Mouse (Mus musculus): ENCODE results near the gene Hoxd13. TPM values are rescaled to one million over a fixed set of nuclear protein-coding genes. Genes with fewer than 3 reads are reported as not detected.
A peak's percentile ranks its signal among the peaks of the same experiment; 100 is the strongest.

Gene Hoxd13
- polyA plus RNA-seq, 1 experiment from 2014 or later, result not detected

DNA sequence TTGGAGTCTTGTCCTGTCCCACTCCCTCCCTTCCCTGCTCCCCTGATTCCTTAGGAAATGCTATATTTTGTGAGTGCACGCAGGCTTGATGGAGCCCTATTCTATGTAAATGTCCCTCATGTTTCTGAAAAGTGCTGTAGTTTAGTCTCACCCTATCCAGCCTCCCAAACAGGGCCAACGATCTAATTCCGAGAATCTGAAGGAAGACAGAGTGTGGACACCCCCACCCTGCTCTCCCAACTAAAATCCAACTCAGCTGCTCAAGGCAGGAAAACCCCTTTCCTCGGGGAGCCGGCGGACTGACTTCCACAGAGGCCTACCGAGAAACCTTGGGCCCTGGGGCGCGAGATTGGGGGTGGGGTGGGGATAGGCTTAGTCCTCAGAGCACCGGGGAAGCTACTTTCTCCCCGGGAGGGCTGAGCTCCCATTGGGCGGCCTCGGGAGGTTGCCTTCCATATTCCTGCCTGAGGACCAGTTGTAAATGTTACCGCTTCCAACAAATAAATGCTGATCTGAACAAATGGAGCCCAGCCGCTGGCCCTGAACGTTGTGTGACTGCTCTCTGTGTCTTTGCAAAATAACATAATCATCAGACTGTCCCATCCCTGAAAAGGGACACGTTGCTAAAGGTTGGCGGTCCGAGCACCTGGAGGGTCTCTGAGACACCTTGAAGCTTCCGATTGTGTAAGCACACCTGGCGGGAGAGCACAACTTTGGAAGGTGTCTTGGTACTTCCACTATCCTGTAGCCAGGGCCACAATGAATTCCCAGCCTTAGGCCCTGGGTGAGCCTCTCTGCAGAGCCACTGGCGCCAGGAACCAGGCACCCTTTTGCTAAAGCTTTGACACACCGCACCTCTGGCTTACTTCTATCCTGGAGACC, 31.8 kb downstream of the Hoxd13 start:
- Histone ChIP-seq H3K4me1 (peaks cover 18% of the 10 kb centered on the region), H3K36me3 (no peaks in the 10 kb centered on the region), H3K27ac (replicated peaks) (no peak overlapping the region), H3K9me3 (no peaks in the 10 kb centered on the region), H3K9ac (no peak overlapping the region), H3K4me3 (no peak overlapping the region), H3K4me2 (no peak overlapping the region), H3K27me3 (replicated peaks) (peaks cover 100% of the 10 kb centered on the region)
- 3% methylated on average over 23 of the region's 23 CpGs for WGBS
- ATAC-seq (ENCODE audit: extremely low read depth, insufficient number of reproducible peaks, low FRiP score, low TSS enrichment), result no peak

DNA sequence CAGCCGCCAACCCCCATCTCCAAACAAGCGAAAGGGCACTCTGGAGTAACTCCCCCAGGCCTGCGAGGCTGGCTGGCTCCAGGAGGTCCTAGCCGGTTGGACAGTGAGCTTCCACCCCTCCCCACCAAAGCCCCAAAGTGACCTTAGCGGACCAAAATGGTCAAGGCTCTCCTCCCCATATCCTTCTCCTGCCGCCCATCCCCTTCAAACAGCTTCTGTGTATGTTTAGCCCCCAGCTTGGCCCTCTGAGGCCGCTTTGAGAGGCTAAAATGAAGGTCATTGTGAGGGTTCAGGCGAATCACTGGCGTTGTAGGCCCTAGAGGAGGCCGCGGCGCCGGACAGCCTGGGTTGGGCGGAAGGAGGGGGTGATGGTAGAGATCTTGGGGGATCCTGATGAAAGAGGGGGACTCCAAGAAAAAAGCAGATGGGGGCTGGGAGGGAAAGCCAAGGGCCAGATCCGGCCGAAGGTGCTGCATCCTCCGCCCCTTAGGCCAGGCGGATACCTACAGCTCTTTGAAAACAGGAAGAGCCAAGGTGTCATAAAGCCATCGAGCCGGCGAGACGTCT, 32.5 kb downstream of the Hoxd13 start:
- Histone ChIP-seq H3K9ac (no peak overlapping the region), H3K4me1 (peaks cover 25% of the 10 kb centered on the region), H3K4me3 (no peak overlapping the region), H3K9me3 (no peaks in the 10 kb centered on the region), H3K4me2 (no peak overlapping the region), H3K27me3 (replicated peaks) (peaks cover 100% of the 10 kb centered on the region), H3K36me3 (no peaks in the 10 kb centered on the region), H3K27ac (replicated peaks) (no peak overlapping the region)
- no peak for ATAC-seq (ENCODE audit: extremely low read depth, insufficient number of reproducible peaks, low FRiP score, low TSS enrichment)
- 3% methylated on average over 22 of the region's 22 CpGs for WGBS

DNA sequence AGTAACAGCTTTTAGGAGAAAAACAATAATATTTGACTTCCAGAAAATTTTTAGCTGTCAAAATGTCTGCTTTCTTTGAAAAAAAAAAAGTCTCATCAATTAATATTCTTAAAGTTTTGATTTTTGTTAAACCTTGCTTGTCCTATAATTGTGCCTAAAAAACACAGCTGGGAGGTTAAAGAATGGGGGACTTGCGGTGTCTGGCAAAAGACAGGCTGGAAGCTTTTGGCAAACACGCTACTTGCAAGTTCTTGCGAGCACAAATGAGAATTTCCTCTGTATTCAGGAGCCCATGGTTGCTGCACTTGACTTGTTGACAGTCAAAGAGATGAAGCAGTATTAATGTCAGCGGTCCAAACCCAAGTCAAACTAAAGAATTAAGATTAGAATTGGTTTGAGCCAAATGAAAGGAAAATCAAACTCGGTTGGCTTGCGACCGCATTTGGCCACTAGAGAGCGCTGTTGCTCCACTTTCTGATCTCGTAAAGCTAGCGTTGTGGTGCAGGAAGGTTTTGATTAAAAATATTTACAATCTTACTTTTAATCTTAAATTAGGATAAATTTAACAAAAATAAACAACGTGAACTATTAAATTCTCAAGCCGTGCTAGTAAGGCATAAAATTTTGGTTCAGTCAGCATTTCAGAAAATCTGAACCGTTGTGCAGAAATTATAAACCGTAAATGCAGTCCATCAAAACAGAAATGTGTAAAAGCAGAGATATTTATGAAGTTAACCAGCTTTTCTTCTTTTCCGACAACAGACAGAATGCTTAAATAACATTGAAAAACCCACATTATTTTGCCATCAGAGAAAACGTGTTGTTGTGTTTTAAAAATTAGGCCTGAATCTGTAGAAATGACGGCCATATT, 34.1 kb downstream of the Hoxd13 start:
- Histone ChIP-seq H3K27me3 (replicated peaks) (peaks cover 99% of the 10 kb centered on the region), H3K9ac (no peak overlapping the region), H3K4me2 (no peak overlapping the region), H3K9me3 (no peaks in the 10 kb centered on the region), H3K4me1 (peaks cover 28% of the 10 kb centered on the region), H3K36me3 (no peaks in the 10 kb centered on the region), H3K4me3 (no peak overlapping the region), H3K27ac (replicated peaks) (no peak overlapping the region)
- WGBS, result 16% methylated on average over 17 of the region's 17 CpGs
- ATAC-seq (ENCODE audit: extremely low read depth, insufficient number of reproducible peaks, low FRiP score, low TSS enrichment), result no peak

DNA sequence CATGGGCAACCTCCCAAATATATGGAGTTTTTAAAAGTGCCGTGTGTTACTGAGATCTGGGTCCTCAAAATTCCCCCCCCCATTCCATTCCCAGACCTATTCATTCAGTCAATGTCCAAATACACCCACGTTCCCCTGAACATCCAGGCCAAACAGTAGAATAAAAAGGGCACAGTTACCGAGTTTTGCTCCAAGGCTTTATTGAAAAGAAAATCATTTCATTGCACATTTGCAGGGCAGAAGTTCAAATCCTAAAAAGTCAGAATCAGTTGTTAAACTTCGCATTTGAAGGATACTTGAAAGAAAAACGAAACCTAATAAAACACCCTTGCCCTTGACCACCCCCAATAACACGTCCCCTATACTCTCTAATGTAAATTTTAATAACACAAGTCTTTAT, 34.7 kb downstream of the Hoxd13 start:
- Histone ChIP-seq H3K4me3 (no peak overlapping the region), H3K9ac (no peak overlapping the region), H3K9me3 (no peaks in the 10 kb centered on the region), H3K36me3 (no peaks in the 10 kb centered on the region), H3K27me3 (replicated peaks) (peaks cover 99% of the 10 kb centered on the region), H3K4me2 (no peak overlapping the region), H3K4me1 (peaks cover 23% of the 10 kb centered on the region), H3K27ac (replicated peaks) (no peak overlapping the region)
- WGBS, result 20% methylated on average over 6 of the region's 6 CpGs
- no peak for ATAC-seq (ENCODE audit: extremely low read depth, insufficient number of reproducible peaks, low FRiP score, low TSS enrichment)

DNA sequence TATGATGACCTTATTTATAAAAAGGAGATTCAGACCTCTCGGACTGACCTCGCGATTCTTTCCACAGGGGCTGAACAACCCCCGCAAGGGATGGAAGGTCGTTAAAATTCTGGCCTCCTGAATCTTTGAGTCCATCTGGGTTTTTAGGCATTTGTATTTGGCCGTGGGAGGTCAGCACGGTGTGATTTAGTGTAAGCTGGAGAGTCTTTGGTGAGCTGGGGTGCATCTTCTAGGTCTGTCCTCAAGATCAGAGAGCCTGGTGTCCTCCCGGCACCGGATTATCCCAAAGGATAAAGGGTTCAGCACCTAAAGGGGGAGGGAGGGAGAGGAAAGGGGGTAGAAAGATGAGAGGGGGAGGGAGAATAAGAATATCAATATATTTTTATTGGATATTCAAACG, 35.2 kb downstream of the Hoxd13 start:
- H3K9ac ChIP-seq, result no peak overlapping the region
- H3K4me1 ChIP-seq, result peaks cover 18% of the 10 kb centered on the region
- 9% methylated on average over 10 of the region's 10 CpGs for WGBS
- no peaks in the 10 kb centered on the region for H3K36me3 ChIP-seq
- H3K27me3 ChIP-seq (replicated peaks), result peaks cover 99% of the 10 kb centered on the region
- H3K4me2 ChIP-seq, result no peak overlapping the region
- ATAC-seq (ENCODE audit: extremely low read depth, insufficient number of reproducible peaks, low FRiP score, low TSS enrichment), result no peak
- H3K4me3 ChIP-seq, result no peak overlapping the region
- H3K9me3 ChIP-seq, result no peaks in the 10 kb centered on the region
- no peak overlapping the region for H3K27ac ChIP-seq (replicated peaks)

DNA sequence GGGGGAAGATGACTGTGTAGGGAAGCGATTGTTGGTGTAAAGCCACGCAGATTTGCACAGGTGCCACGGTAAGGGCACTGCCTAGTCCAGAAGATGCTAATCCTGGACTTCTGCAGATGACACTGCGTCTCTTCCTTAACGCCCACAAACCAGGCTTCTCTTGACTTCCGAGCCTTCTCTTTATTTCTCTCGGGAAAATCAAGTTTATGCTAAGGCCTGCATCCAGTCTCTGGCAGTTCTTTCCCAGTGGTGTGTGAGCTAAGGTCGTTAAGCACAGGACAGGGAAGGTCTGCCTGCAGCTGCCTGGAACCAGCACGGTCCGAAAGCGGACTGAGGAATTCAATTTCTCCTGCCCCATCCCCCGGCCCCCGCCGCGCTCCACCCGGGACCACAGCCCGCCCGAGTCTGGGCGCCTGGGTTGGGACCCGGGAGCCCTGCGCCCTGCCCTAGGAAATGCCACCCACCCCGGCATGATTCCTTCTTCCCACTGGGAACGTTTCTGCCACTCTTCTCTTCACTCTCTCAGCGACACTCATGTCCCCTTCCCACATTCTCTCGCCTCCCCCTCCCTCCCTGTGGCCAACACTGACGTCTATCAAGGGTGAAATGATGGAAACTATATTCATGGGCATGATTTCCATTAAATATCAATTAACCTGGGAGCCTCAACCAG, 35.7 kb downstream of the Hoxd13 start:
- Histone ChIP-seq H3K9me3 (no peaks in the 10 kb centered on the region), H3K36me3 (no peaks in the 10 kb centered on the region), H3K27me3 (replicated peaks) (peaks cover 99% of the 10 kb centered on the region), H3K4me1 (peaks cover 15% of the 10 kb centered on the region), H3K4me3 (peak overlapping the region; percentile 51; the same call in 1 of the 2 replicates), H3K4me2 (peak overlapping the region; percentile 7; the same call in 1 of the 2 replicates), H3K9ac (no peak overlapping the region), H3K27ac (replicated peaks) (no peak overlapping the region)
- WGBS, result 4% methylated on average over 26 of the region's 26 CpGs
- no peak for ATAC-seq (ENCODE audit: extremely low read depth, insufficient number of reproducible peaks, low FRiP score, low TSS enrichment)

DNA sequence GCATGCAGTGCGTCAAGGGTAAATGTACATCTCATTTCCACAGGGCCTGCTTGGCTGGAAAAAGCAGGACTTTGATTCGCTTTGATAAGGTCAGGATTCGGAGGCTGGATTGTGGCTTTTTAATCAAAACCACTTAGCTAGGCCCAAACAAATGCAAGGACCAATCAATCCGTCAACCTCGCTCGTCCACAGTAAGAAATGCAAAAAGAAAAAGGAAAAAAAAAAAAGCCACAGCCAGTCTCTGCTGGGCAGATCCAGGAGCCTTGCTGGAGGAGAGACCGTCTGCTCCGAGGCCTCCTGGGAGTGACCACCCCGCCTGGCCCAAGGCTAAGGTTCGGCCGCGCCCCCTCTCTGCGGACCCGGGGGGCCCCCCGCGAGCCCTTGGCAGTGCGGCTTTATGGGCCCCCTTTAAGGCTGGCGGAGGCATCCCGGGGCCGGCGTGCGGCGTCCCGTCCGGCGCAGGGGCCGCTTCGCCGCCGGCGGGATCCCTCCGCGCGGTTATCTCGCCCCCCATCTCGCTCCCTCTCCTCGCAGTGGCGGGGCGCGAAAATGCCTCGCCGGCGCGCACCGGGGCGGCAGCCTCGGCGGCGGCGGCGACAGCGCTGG, 36.4 kb downstream of the Hoxd13 start, which contains the start of gene Hoxd8:
Gene Hoxd8 (plus strand): TSS at position 223 of the 606 bp plus-strand sequence.
- Histone ChIP-seq H3K4me2 (peak within 1 kb of the TSS; percentile 75), H3K27me3 (replicated peaks) (peaks cover 99% of the 10 kb centered on the region), H3K36me3 (no peaks in the 10 kb centered on the region), H3K4me3 (peak within 1 kb of the TSS; percentile 51), H3K4me1 (peaks cover 15% of the 10 kb centered on the region), H3K27ac (replicated peaks) (no peak within 1 kb of the TSS), H3K9ac (peak within 1 kb of the TSS; percentile 62), H3K9me3 (no peaks in the 10 kb centered on the region)
- under 1% methylated on average over 42 of the region's 52 CpGs for WGBS
- no peak for ATAC-seq (ENCODE audit: extremely low read depth, insufficient number of reproducible peaks, low FRiP score, low TSS enrichment)

DNA sequence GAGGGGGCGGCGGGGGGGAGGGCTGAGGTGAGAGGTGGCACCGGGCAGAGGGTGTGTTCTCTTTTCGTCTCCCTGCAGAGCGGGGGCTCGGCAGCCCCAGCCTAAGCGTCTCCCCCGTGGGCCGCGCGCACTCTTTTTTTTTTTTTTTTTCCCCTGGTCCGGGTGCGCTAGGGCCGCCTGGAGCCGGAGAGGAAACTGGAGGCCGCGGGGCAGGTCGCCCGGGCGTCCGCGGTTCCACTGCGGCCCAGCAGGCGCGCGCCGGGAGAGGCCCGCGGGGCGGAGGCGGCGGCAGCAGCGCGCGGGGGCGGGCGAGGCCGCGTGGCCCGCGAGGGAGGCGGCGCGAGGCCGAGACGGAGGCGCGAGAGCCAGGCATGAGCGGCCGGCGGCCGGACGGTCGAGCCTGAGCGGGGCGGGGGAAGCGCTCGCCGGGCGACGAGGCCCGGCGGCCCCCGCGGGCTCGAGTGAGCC, 36.9 kb downstream of the Hoxd13 start:
- Histone ChIP-seq H3K36me3 (no peaks in the 10 kb centered on the region), H3K9ac (peak overlapping the region; percentile 62), H3K27ac (replicated peaks) (no peak overlapping the region), H3K9me3 (no peaks in the 10 kb centered on the region), H3K4me1 (peaks cover 15% of the 10 kb centered on the region), H3K4me2 (peak overlapping the region; percentile 75), H3K4me3 (peak overlapping the region; percentile 51), H3K27me3 (replicated peaks) (peaks cover 99% of the 10 kb centered on the region)
- WGBS, result under 1% methylated on average over 61 of the region's 66 CpGs
- no peak for ATAC-seq (ENCODE audit: extremely low read depth, insufficient number of reproducible peaks, low FRiP score, low TSS enrichment)

DNA sequence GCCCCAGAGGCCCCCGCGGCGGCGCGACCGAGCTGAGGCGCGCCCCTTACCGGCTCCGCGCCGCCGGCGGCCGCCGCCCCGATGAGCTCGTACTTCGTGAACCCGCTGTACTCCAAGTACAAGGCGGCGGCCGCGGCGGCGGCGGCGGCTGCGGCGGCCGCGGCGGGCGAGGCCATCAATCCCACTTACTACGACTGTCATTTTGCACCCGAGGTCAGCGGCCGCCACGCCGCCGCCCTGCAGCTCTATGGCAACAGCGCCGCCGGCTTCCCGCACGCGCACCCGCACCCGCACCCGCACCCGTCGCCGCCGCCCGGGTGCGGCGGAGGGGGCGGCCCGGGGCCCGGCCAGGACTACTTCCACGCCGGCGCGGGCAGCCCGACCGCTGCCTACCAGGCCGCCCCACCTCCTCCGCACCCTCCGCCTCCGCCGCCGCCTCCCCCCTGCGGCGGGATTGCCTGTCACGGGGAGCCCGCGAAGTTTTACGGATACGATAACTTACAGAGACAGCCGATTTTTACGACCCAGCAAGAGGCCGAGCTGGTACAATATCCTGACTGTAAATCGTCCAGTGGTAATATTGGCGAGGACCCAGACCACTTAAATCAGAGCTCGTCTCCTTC, 37.5 kb downstream of the Hoxd13 start:
- H3K9me3 ChIP-seq, result no peaks in the 10 kb centered on the region
- peaks cover 99% of the 10 kb centered on the region for H3K27me3 ChIP-seq (replicated peaks)
- H3K9ac ChIP-seq, result peak overlapping the region; percentile 62
- no peak overlapping the region for H3K27ac ChIP-seq (replicated peaks)
- under 1% methylated on average over 66 of the region's 85 CpGs for WGBS
- peaks cover 15% of the 10 kb centered on the region for H3K4me1 ChIP-seq
- peak overlapping the region; percentile 75 for H3K4me2 ChIP-seq
- no peak for ATAC-seq (ENCODE audit: extremely low read depth, insufficient number of reproducible peaks, low FRiP score, low TSS enrichment)
- H3K36me3 ChIP-seq, result no peaks in the 10 kb centered on the region
- H3K4me3 ChIP-seq, result peak overlapping the region; percentile 51

DNA sequence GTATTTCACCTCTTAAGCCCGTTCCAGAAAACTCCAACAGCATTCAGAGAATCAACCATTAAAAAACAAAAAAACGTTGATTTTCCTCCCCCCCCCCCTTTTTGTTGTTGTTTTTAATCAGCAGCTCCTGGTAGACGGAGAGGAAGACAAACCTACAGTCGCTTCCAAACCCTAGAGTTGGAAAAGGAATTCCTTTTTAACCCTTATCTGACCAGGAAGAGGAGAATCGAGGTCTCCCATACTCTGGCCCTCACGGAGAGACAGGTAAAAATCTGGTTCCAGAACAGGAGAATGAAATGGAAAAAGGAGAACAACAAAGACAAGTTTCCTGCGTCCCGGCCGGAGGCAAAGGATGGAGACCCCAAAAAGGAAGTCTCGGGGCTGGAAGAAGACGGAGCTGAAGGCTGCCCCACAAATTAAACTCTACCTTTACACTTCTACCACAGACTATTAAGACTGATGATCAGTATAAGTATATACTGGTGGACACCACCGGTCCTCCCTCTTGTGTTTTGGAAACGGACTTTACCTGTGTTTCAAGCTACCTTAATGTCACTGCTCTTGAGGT, 38.4 kb downstream of the Hoxd13 start:
- H3K9ac ChIP-seq, result no peak overlapping the region
- no peaks in the 10 kb centered on the region for H3K36me3 ChIP-seq
- H3K4me3 ChIP-seq, result no peak overlapping the region
- H3K27ac ChIP-seq (replicated peaks), result no peak overlapping the region
- no peaks in the 10 kb centered on the region for H3K9me3 ChIP-seq
- H3K4me2 ChIP-seq, result no peak overlapping the region
- peaks cover 99% of the 10 kb centered on the region for H3K27me3 ChIP-seq (replicated peaks)
- H3K4me1 ChIP-seq, result peaks cover 15% of the 10 kb centered on the region
- no peak for ATAC-seq (ENCODE audit: extremely low read depth, insufficient number of reproducible peaks, low FRiP score, low TSS enrichment)
- 3% methylated on average over 13 of the region's 13 CpGs for WGBS

All from heart, embryonic 13.5 days (tissue).